Mouse (Mus musculus) megakaryocyte-erythroid progenitor cell, adult 5 weeks (primary cell): ENCODE results near the gene Dtx3l. TPM values are rescaled to one million over a fixed set of nuclear protein-coding genes. Genes with fewer than 3 reads are reported as not detected.

Experiments used
- polyA plus RNA-seq: library from polyadenylated mRNA; stranded (reverse); fragments of >175 nt; gene quantifications from 2 replicates; pipeline ENCODE4 v1.2.3, GENCODE M21; 2012

Gene Dtx3l
- 5.5 and 6.5 TPM in 2 replicates for polyA plus RNA-seq

GRCm38 (mm10) chr16:35938211-35939151 is at the start of gene Dtx3l, which contains the start of gene Parp9:
Gene Dtx3l, minus strand, starts transcription at chr16:35939151.
Gene Parp9, plus strand, starts transcription at chr16:35938470.

GRCm38 (mm10) chr16:35978450-35978849 is 39.5 kb upstream of the Dtx3l start, which contains the start of gene Kpna1:
Gene Kpna1, plus strand, starts transcription at chr16:35978750.

Other genes starting within 250 kb of the Dtx3l start
- gene Dirc2, start 169.8 kb downstream of the Dtx3l start, polyA plus RNA-seq = 4.8 and 7.3 TPM in 2 replicates
- gene Hspbap1, start 168.8 kb downstream of the Dtx3l start, polyA plus RNA-seq = 5.6 and 7.8 TPM in 2 replicates
- 7.7 and 11.4 TPM in 2 replicates for gene Parp14, start 67.6 kb downstream of the Dtx3l start, polyA plus RNA-seq
- 3.3 and 3.4 TPM in 2 replicates for gene Parp9, start 681 bp downstream of the Dtx3l start, polyA plus RNA-seq
- gene Kpna1, start 39.6 kb upstream of the Dtx3l start, polyA plus RNA-seq = 59.4 and 66.2 TPM in 2 replicates
- gene Wdr5b, start 102.0 kb upstream of the Dtx3l start, polyA plus RNA-seq = 0.15 and 0.35 TPM in 2 replicates
- gene Fam162a, start 132.4 kb upstream of the Dtx3l start, polyA plus RNA-seq = 115 and 118 TPM in 2 replicates
- 5.2 and 5.4 TPM in 2 replicates for gene Ccdc58, start 132.5 kb upstream of the Dtx3l start, polyA plus RNA-seq
- gene Csta1, start 192.1 kb upstream of the Dtx3l start, polyA plus RNA-seq = not detected in 2 replicates
- not detected in 2 replicates for gene Stfa2l1, start 217.7 kb upstream of the Dtx3l start, polyA plus RNA-seq
- 0.03 and 0.23 TPM in 2 replicates for gene Gm5483, start 245.1 kb upstream of the Dtx3l start, polyA plus RNA-seq